Mouse (Mus musculus): Measurements from ENCODE around the gene Msi2. TPM values are rescaled to one million over a fixed set of nuclear protein-coding genes. Genes with fewer than 3 reads are reported as not detected.

The Msi2 gene
- polyA plus RNA-seq, 1 experiment from 2014 or later = 20.4 TPM

- peaks cover 45% of the 10 kb centered on the region for H3K4me1 ChIP-seq
- peak; percentile 79 for DNase-seq (ENCODE audit: extremely low spot score, low spot score)
- 58% methylated on average over 8 of the region's 8 CpGs for WGBS
- no peak overlapping the region; the same call in 1 of the 2 replicates for H3K4me3 ChIP-seq
- H3K27ac ChIP-seq = peak overlapping the region; percentile 71
- H3K9me3 ChIP-seq = no peaks in the 10 kb centered on the region
- peaks cover 10% of the 10 kb centered on the region; the same call in 1 of the 2 replicates for H3K27me3 ChIP-seq (ENCODE audit: poor library complexity, severe bottlenecking)
- H3K36me3 ChIP-seq (replicated peaks) = peaks cover 80% of the 10 kb centered on the region
Observed at GRCm38 (mm10) chr11:88356598-88357290, 361.6 kb downstream of the Msi2 start.

GRCm38 (mm10) chr11:88356016-88356415 lies 362.3 kb downstream of the Msi2 start:
- H3K4me1 ChIP-seq = peaks cover 52% of the 10 kb centered on the region
- no peaks in the 10 kb centered on the region for H3K9me3 ChIP-seq
- H3K27me3 ChIP-seq (ENCODE audit: poor library complexity, severe bottlenecking) = peaks cover 10% of the 10 kb centered on the region; the same call in 1 of the 2 replicates
- 91% methylated on average over 12 of the region's 12 CpGs for WGBS
- H3K27ac ChIP-seq = peak overlapping the region; percentile 71
- H3K36me3 ChIP-seq (replicated peaks) = peaks cover 78% of the 10 kb centered on the region
- no peak overlapping the region for H3K4me3 ChIP-seq
- DNase-seq (ENCODE audit: extremely low spot score, low spot score) = no peak

GRCm38 (mm10) chr11:88354771-88355170 lies 363.5 kb downstream of the Msi2 start:
- WGBS = 87% methylated on average over 9 of the region's 9 CpGs
- peaks cover 63% of the 10 kb centered on the region for H3K4me1 ChIP-seq
- DNase-seq (ENCODE audit: extremely low spot score, low spot score) = no peak
- H3K27me3 ChIP-seq (ENCODE audit: poor library complexity, severe bottlenecking) = peaks cover 10% of the 10 kb centered on the region; the same call in 1 of the 2 replicates
- no peak overlapping the region for H3K4me3 ChIP-seq
- H3K9me3 ChIP-seq = no peaks in the 10 kb centered on the region
- H3K36me3 ChIP-seq (replicated peaks) = peaks cover 68% of the 10 kb centered on the region
- no peak overlapping the region for H3K27ac ChIP-seq

- H3K4me1 ChIP-seq = peaks cover 74% of the 10 kb centered on the region
Observed at GRCm38 (mm10) chr11:88351722-88352473, 366.4 kb downstream of the Msi2 start.

GRCm38 (mm10) chr11:88348690-88349089 lies 369.6 kb downstream of the Msi2 start:
- 43% methylated on average over 23 of the region's 23 CpGs for WGBS
- peaks cover 68% of the 10 kb centered on the region for H3K36me3 ChIP-seq (replicated peaks)
- H3K27me3 ChIP-seq (ENCODE audit: poor library complexity, severe bottlenecking) = peaks cover 6% of the 10 kb centered on the region; the same call in 1 of the 2 replicates

More at GRCm38 (mm10) chr11:88351722-88352473, 366.4 kb downstream of the Msi2 start:
- no peaks in the 10 kb centered on the region for H3K9me3 ChIP-seq
- WGBS = 89% methylated on average over 3 of the region's 3 CpGs
- H3K27ac ChIP-seq = no peak overlapping the region
- DNase-seq (ENCODE audit: extremely low spot score, low spot score) = no peak
- H3K27me3 ChIP-seq (ENCODE audit: poor library complexity, severe bottlenecking) = peaks cover 10% of the 10 kb centered on the region; the same call in 1 of the 2 replicates
- H3K36me3 ChIP-seq (replicated peaks) = peaks cover 68% of the 10 kb centered on the region
- no peak overlapping the region for H3K4me3 ChIP-seq

GRCm38 (mm10) chr11:88348056-88348455 lies 370.3 kb downstream of the Msi2 start:
- H3K9me3 ChIP-seq = no peaks in the 10 kb centered on the region
- peaks cover 48% of the 10 kb centered on the region for H3K4me1 ChIP-seq
- no peak overlapping the region for H3K4me3 ChIP-seq
- no peak for DNase-seq (ENCODE audit: extremely low spot score, low spot score)
- H3K36me3 ChIP-seq (replicated peaks) = peaks cover 63% of the 10 kb centered on the region
- WGBS = 58% methylated on average over 3 of the region's 3 CpGs
- H3K27ac ChIP-seq = no peak overlapping the region
- H3K27me3 ChIP-seq (ENCODE audit: poor library complexity, severe bottlenecking) = peaks cover 5% of the 10 kb centered on the region; the same call in 1 of the 2 replicates

More at GRCm38 (mm10) chr11:88348690-88349089, 369.6 kb downstream of the Msi2 start:
- DNase-seq (ENCODE audit: extremely low spot score, low spot score) = no peak
- Histone ChIP-seq H3K4me3 (peak overlapping the region; percentile 19; the same call in 1 of the 2 replicates), H3K4me1 (peaks cover 48% of the 10 kb centered on the region), H3K27ac (peak overlapping the region; percentile 76; the same call in 1 of the 2 replicates), H3K9me3 (no peaks in the 10 kb centered on the region)

- peaks cover 50% of the 10 kb centered on the region for H3K36me3 ChIP-seq (replicated peaks)
- H3K9me3 ChIP-seq = no peaks in the 10 kb centered on the region
- no peak overlapping the region for H3K27ac ChIP-seq
- no peak overlapping the region for H3K4me3 ChIP-seq
- WGBS = 88% methylated on average over 5 of the region's 5 CpGs
- peaks cover 39% of the 10 kb centered on the region for H3K4me1 ChIP-seq
- H3K27me3 ChIP-seq (ENCODE audit: poor library complexity, severe bottlenecking) = no peaks in the 10 kb centered on the region
- no peak for DNase-seq (ENCODE audit: extremely low spot score, low spot score)
Observed at GRCm38 (mm10) chr11:88346066-88346465, 372.2 kb downstream of the Msi2 start.

GRCm38 (mm10) chr11:88337926-88338325 lies 380.4 kb downstream of the Msi2 start:
- 92% methylated on average over 3 of the region's 3 CpGs for WGBS
- peaks cover 19% of the 10 kb centered on the region for H3K4me1 ChIP-seq
- H3K27ac ChIP-seq = no peak overlapping the region

GRCm38 (mm10) chr11:88334893-88335292 lies 383.4 kb downstream of the Msi2 start:
- H3K9me3 ChIP-seq = no peaks in the 10 kb centered on the region
- H3K27me3 ChIP-seq (ENCODE audit: poor library complexity, severe bottlenecking) = peaks cover 16% of the 10 kb centered on the region; the same call in 1 of the 2 replicates
- peaks cover 30% of the 10 kb centered on the region for H3K4me1 ChIP-seq
- H3K4me3 ChIP-seq = no peak overlapping the region
- WGBS = 43% methylated on average over 5 of the region's 5 CpGs
- DNase-seq (ENCODE audit: extremely low spot score, low spot score) = no peak
- no peak overlapping the region for H3K27ac ChIP-seq
- H3K36me3 ChIP-seq (replicated peaks) = peaks cover 30% of the 10 kb centered on the region

More at GRCm38 (mm10) chr11:88337926-88338325, 380.4 kb downstream of the Msi2 start:
- no peak for DNase-seq (ENCODE audit: extremely low spot score, low spot score)
- no peaks in the 10 kb centered on the region for H3K9me3 ChIP-seq
- peaks cover 39% of the 10 kb centered on the region for H3K36me3 ChIP-seq (replicated peaks)
- no peak overlapping the region for H3K4me3 ChIP-seq
- H3K27me3 ChIP-seq (ENCODE audit: poor library complexity, severe bottlenecking) = peaks cover 9% of the 10 kb centered on the region; the same call in 1 of the 2 replicates

GRCm38 (mm10) chr11:88332309-88332934 lies 385.9 kb downstream of the Msi2 start:
- no peaks in the 10 kb centered on the region for H3K9me3 ChIP-seq
- no peak overlapping the region for H3K27ac ChIP-seq
- peaks cover 16% of the 10 kb centered on the region; the same call in 1 of the 2 replicates for H3K27me3 ChIP-seq (ENCODE audit: poor library complexity, severe bottlenecking)
- peaks cover 12% of the 10 kb centered on the region for H3K36me3 ChIP-seq (replicated peaks)
- H3K4me3 ChIP-seq = no peak overlapping the region
- DNase-seq (ENCODE audit: extremely low spot score, low spot score) = no peak
- 95% methylated on average over 8 of the region's 8 CpGs for WGBS
- H3K4me1 ChIP-seq = peaks cover 37% of the 10 kb centered on the region

GRCm38 (mm10) chr11:88331722-88332121 lies 386.6 kb downstream of the Msi2 start:
- WGBS = 95% methylated on average over 8 of the region's 8 CpGs
- H3K27ac ChIP-seq = no peak overlapping the region
- H3K4me3 ChIP-seq = no peak overlapping the region
- H3K36me3 ChIP-seq (replicated peaks) = peaks cover 7% of the 10 kb centered on the region
- no peaks in the 10 kb centered on the region for H3K9me3 ChIP-seq
- peaks cover 16% of the 10 kb centered on the region; the same call in 1 of the 2 replicates for H3K27me3 ChIP-seq (ENCODE audit: poor library complexity, severe bottlenecking)
- peaks cover 44% of the 10 kb centered on the region for H3K4me1 ChIP-seq
- no peak for DNase-seq (ENCODE audit: extremely low spot score, low spot score)

GRCm38 (mm10) chr11:88330799-88331198 lies 387.5 kb downstream of the Msi2 start:
- Histone ChIP-seq H3K4me3 (no peak overlapping the region), H3K4me1 (peaks cover 45% of the 10 kb centered on the region), H3K27ac (0 out of 2 replicates have a peak overlapping the region, but pooled peaks have one; percentile 48), H3K27me3 (ENCODE audit: poor library complexity, severe bottlenecking) (peaks cover 11% of the 10 kb centered on the region; the same call in 1 of the 2 replicates), H3K36me3 (replicated peaks) (peaks cover 5% of the 10 kb centered on the region), H3K9me3 (no peaks in the 10 kb centered on the region)
- DNase-seq (ENCODE audit: extremely low spot score, low spot score) = no peak
- WGBS = 79% methylated on average over 11 of the region's 11 CpGs

Data from forebrain, embryonic 10.5 days (tissue).